Mouse (Mus musculus): ENCODE measurements around the gene Mansc4.

Gene Mansc4

GRCm38 (mm10) chr6:147076878-147077277, 10.0 kb downstream of the Mansc4 start:
- no peak for DNase-seq

GRCm38 (mm10) chr6:147075808-147076387, 10.9 kb downstream of the Mansc4 start:
- DNase-seq = no peak

- DNase-seq = peak; percentile 22
Measured at GRCm38 (mm10) chr6:147064944-147065261, 21.9 kb downstream of the Mansc4 start.

GRCm38 (mm10) chr6:147064226-147064943, 22.4 kb downstream of the Mansc4 start:
- no peak for DNase-seq

GRCm38 (mm10) chr6:147062694-147063093, 24.1 kb downstream of the Mansc4 start:
- no peak for DNase-seq

GRCm38 (mm10) chr6:147062034-147062433, 24.8 kb downstream of the Mansc4 start:
- DNase-seq = no peak

GRCm38 (mm10) chr6:147061630-147062029, 25.2 kb downstream of the Mansc4 start:
- DNase-seq = no peak

- peak; percentile 65 for DNase-seq
Measured at GRCm38 (mm10) chr6:147059326-147059725, 27.5 kb downstream of the Mansc4 start.

GRCm38 (mm10) chr6:147055374-147055977, 31.4 kb downstream of the Mansc4 start:
- DNase-seq = no peak

- no peak for DNase-seq
Measured at GRCm38 (mm10) chr6:147053785-147054646, 32.8 kb downstream of the Mansc4 start.

GRCm38 (mm10) chr6:147052440-147052839, 34.4 kb downstream of the Mansc4 start:
- DNase-seq = no peak

- no peak for DNase-seq
Measured at GRCm38 (mm10) chr6:147051666-147052065, 35.2 kb downstream of the Mansc4 start.

- DNase-seq = no peak
Measured at GRCm38 (mm10) chr6:147049239-147049805, 37.5 kb downstream of the Mansc4 start.

GRCm38 (mm10) chr6:147043633-147044032, 43.2 kb downstream of the Mansc4 start:
- no peak for DNase-seq

GRCm38 (mm10) chr6:147042291-147043290, 44.2 kb downstream of the Mansc4 start, which contains the start of gene Mrps35:
Gene Mrps35 (plus strand): TSS chr6:147042764.
- peak; percentile 96 for DNase-seq

- DNase-seq = no peak
Measured at GRCm38 (mm10) chr6:147032303-147032925, 54.4 kb downstream of the Mansc4 start, which contains the start of gene Rep15. Gene Rep15 (plus strand): TSS chr6:147032584.

- DNase-seq = no peak
Measured at GRCm38 (mm10) chr6:147030096-147030885, 56.5 kb downstream of the Mansc4 start.

GRCm38 (mm10) chr6:147029591-147029990, 57.2 kb downstream of the Mansc4 start:
- DNase-seq = no peak

- no peak for DNase-seq
Measured at GRCm38 (mm10) chr6:147028396-147028795, 58.4 kb downstream of the Mansc4 start.

All from kidney, postnatal 10 days (tissue).